Mouse (Mus musculus): ENCODE measurements around the gene Fkbp1a. TPM values are rescaled to one million over a fixed set of nuclear protein-coding genes. Genes with fewer than 3 reads are reported as not detected.

Gene Fkbp1a
- polyA plus RNA-seq, 1 experiment = 97.9 TPM

- H3K4me1 ChIP-seq (ENCODE audit: control insufficient read depth, insufficient read depth, low read length) = no peaks in the 10 kb centered on the region
- TF ChIP-seq POLR2A (IDR thresholded peaks at IDR 0.05; ENCODE audit: low read depth, low read length) (no peak), CTCF (conservative IDR thresholded peaks at IDR 0.05; ENCODE audit: insufficient read depth, insufficient read length, low read depth, low read length) (no peak)
- no peak overlapping the region for H3K27ac ChIP-seq (ENCODE audit: insufficient read depth, low read depth, low read length)
- WGBS = 47% methylated on average over 11 of the region's 11 CpGs
- no peak for DNase-seq
- no peaks in the 10 kb centered on the region for H3K36me3 ChIP-seq (ENCODE audit: control insufficient read depth, insufficient read depth, low read length)
- no peaks in the 10 kb centered on the region for H3K27me3 ChIP-seq (replicated peaks; ENCODE audit: control insufficient read depth, insufficient read depth, low read length)
- H3K4me3 ChIP-seq (ENCODE audit: insufficient read depth, low read depth, low read length) = no peak overlapping the region
Observed at GRCm38 (mm10) chr2:151605437-151605987, 63.2 kb downstream of the Fkbp1a start.

- Histone ChIP-seq H3K4me3 (ENCODE audit: insufficient read depth, low read depth, low read length) (no peak overlapping the region), H3K36me3 (ENCODE audit: control insufficient read depth, insufficient read depth, low read length) (no peaks in the 10 kb centered on the region), H3K4me1 (ENCODE audit: control insufficient read depth, insufficient read depth, low read length) (no peaks in the 10 kb centered on the region), H3K27ac (ENCODE audit: insufficient read depth, low read depth, low read length) (no peak overlapping the region), H3K27me3 (replicated peaks; ENCODE audit: control insufficient read depth, insufficient read depth, low read length) (no peaks in the 10 kb centered on the region)
- DNase-seq = no peak
- TF ChIP-seq CTCF (conservative IDR thresholded peaks at IDR 0.05; ENCODE audit: insufficient read depth, insufficient read length, low read depth, low read length) (no peak), POLR2A (IDR thresholded peaks at IDR 0.05; ENCODE audit: low read depth, low read length) (no peak)
- 65% methylated on average over 1 of the region's 1 CpGs for WGBS
Observed at GRCm38 (mm10) chr2:151608435-151608834, 66.2 kb downstream of the Fkbp1a start.

- 22% methylated on average over 3 of the region's 3 CpGs for WGBS
- Histone ChIP-seq H3K27ac (ENCODE audit: insufficient read depth, low read depth, low read length) (no peak overlapping the region), H3K27me3 (replicated peaks; ENCODE audit: control insufficient read depth, insufficient read depth, low read length) (no peaks in the 10 kb centered on the region), H3K4me3 (ENCODE audit: insufficient read depth, low read depth, low read length) (no peak overlapping the region), H3K4me1 (ENCODE audit: control insufficient read depth, insufficient read depth, low read length) (no peaks in the 10 kb centered on the region), H3K36me3 (ENCODE audit: control insufficient read depth, insufficient read depth, low read length) (no peaks in the 10 kb centered on the region)
- TF ChIP-seq POLR2A (IDR thresholded peaks at IDR 0.05; ENCODE audit: low read depth, low read length) = no peak
- TF ChIP-seq CTCF (conservative IDR thresholded peaks at IDR 0.05; ENCODE audit: insufficient read depth, insufficient read length, low read depth, low read length) = no peak
- no peak for DNase-seq
Observed at GRCm38 (mm10) chr2:151609974-151610373, 67.7 kb downstream of the Fkbp1a start.

Other genes starting within 250 kb of the Fkbp1a start
- gene 4921509C19Rik, start 66.3 kb upstream of the Fkbp1a start, polyA plus RNA-seq (2012; rRNA removed) = not detected in 2 replicates
- 77.7 and 88.1 TPM in 2 replicates for gene Nsfl1c, start 48.3 kb upstream of the Fkbp1a start, polyA plus RNA-seq (2012; rRNA removed)
- 1.2 and 1.3 TPM in 2 replicates for gene Sdcbp2, start 30.1 kb downstream of the Fkbp1a start, polyA plus RNA-seq (2012; rRNA removed)
- 0.31 TPM in 2 replicates for gene Snph, start 90.1 kb downstream of the Fkbp1a start, polyA plus RNA-seq (2012; rRNA removed)
- gene Rad21l, start 126.0 kb downstream of the Fkbp1a start, polyA plus RNA-seq (2012; rRNA removed) = not detected in 2 replicates
- gene Tmem74b, start 159.5 kb downstream of the Fkbp1a start, polyA plus RNA-seq (2012; rRNA removed) = 0.35 and 0.45 TPM in 2 replicates
- gene Psmf1, start 201.7 kb downstream of the Fkbp1a start, polyA plus RNA-seq (2012; rRNA removed) = 43.3 and 47.1 TPM in 2 replicates